Mouse (Mus musculus): ENCODE measurements around the gene Loxl3. TPM values are rescaled to one million over a fixed set of nuclear protein-coding genes. Genes with fewer than 3 reads are reported as not detected.

The Loxl3 gene
- polyA plus RNA-seq (2012; ENCODE audit: insufficient read depth, insufficient read length, missing spikeins): 18.8 and 21.2 TPM in 2 replicates

- no peak for TF ChIP-seq POLR2A (IDR thresholded peaks at IDR 0.05; ENCODE audit: borderline replicate concordance, low read depth, low read length)
- no peak for TF ChIP-seq CTCF (IDR thresholded peaks at IDR 0.05; ENCODE audit: low read depth, low read length)
- H3K27ac ChIP-seq (ENCODE audit: insufficient read depth, low read depth, low read length): peak within 1 kb of the TSS; percentile 78
- peak within 1 kb of the TSS; percentile 78 for H3K4me3 ChIP-seq (ENCODE audit: insufficient read depth, low read length)
- H3K4me1 ChIP-seq (ENCODE audit: control insufficient read depth, insufficient read depth, low read length): peaks cover 15% of the 10 kb centered on the region
Observed at GRCm38 (mm10) chr6:83033249-83034185, at the start of gene Loxl3, which contains the start of gene Dok1. TSS of gene Loxl3 (plus strand) at chr6:83034173. TSS of gene Dok1 (minus strand) at chr6:83033471.

- peaks cover 16% of the 10 kb centered on the region for H3K4me1 ChIP-seq (ENCODE audit: control insufficient read depth, insufficient read depth, low read length)
- H3K4me3 ChIP-seq (ENCODE audit: insufficient read depth, low read length): no peak overlapping the region
- no peak overlapping the region for H3K27ac ChIP-seq (ENCODE audit: insufficient read depth, low read depth, low read length)
- TF ChIP-seq CTCF (IDR thresholded peaks at IDR 0.05; ENCODE audit: low read depth, low read length) (no peak), POLR2A (IDR thresholded peaks at IDR 0.05; ENCODE audit: borderline replicate concordance, low read depth, low read length) (no peak)
Observed at GRCm38 (mm10) chr6:82987411-82987971, 46.5 kb upstream of the Loxl3 start.

- Histone ChIP-seq H3K4me1 (ENCODE audit: control insufficient read depth, insufficient read depth, low read length) (peaks cover 41% of the 10 kb centered on the region), H3K27ac (ENCODE audit: insufficient read depth, low read depth, low read length) (no peak overlapping the region), H3K4me3 (ENCODE audit: insufficient read depth, low read length) (no peak overlapping the region)
- no peak for TF ChIP-seq POLR2A (IDR thresholded peaks at IDR 0.05; ENCODE audit: borderline replicate concordance, low read depth, low read length)
- TF ChIP-seq CTCF (IDR thresholded peaks at IDR 0.05; ENCODE audit: low read depth, low read length): no peak
Observed at GRCm38 (mm10) chr6:82993696-82994095, 40.3 kb upstream of the Loxl3 start.

- no peak for TF ChIP-seq POLR2A (IDR thresholded peaks at IDR 0.05; ENCODE audit: borderline replicate concordance, low read depth, low read length)
- no peak for TF ChIP-seq CTCF (IDR thresholded peaks at IDR 0.05; ENCODE audit: low read depth, low read length)
- peak overlapping the region; percentile 30 for H3K27ac ChIP-seq (ENCODE audit: insufficient read depth, low read depth, low read length)
Observed at GRCm38 (mm10) chr6:82994372-82994771, 39.6 kb upstream of the Loxl3 start.

GRCm38 (mm10) chr6:82996740-82997315 lies 37.1 kb upstream of the Loxl3 start:
- Histone ChIP-seq H3K27ac (ENCODE audit: insufficient read depth, low read depth, low read length) (peak overlapping the region; percentile 95), H3K4me1 (ENCODE audit: control insufficient read depth, insufficient read depth, low read length) (peaks cover 40% of the 10 kb centered on the region), H3K4me3 (ENCODE audit: insufficient read depth, low read length) (peak overlapping the region; percentile 21)
- TF ChIP-seq CTCF (IDR thresholded peaks at IDR 0.05; ENCODE audit: low read depth, low read length): peak; percentile 90
- no peak for TF ChIP-seq POLR2A (IDR thresholded peaks at IDR 0.05; ENCODE audit: borderline replicate concordance, low read depth, low read length)

More at GRCm38 (mm10) chr6:82994372-82994771, 39.6 kb upstream of the Loxl3 start:
- Histone ChIP-seq H3K4me1 (ENCODE audit: control insufficient read depth, insufficient read depth, low read length) (peaks cover 45% of the 10 kb centered on the region), H3K4me3 (ENCODE audit: insufficient read depth, low read length) (no peak overlapping the region)

GRCm38 (mm10) chr6:82997511-82998102 lies 36.4 kb upstream of the Loxl3 start:
- no peak for TF ChIP-seq CTCF (IDR thresholded peaks at IDR 0.05; ENCODE audit: low read depth, low read length)
- TF ChIP-seq POLR2A (IDR thresholded peaks at IDR 0.05; ENCODE audit: borderline replicate concordance, low read depth, low read length): no peak
- H3K4me3 ChIP-seq (ENCODE audit: insufficient read depth, low read length): peak overlapping the region; percentile 22
- H3K27ac ChIP-seq (ENCODE audit: insufficient read depth, low read depth, low read length): peak overlapping the region; percentile 95
- peaks cover 46% of the 10 kb centered on the region for H3K4me1 ChIP-seq (ENCODE audit: control insufficient read depth, insufficient read depth, low read length)

- Histone ChIP-seq H3K4me3 (ENCODE audit: insufficient read depth, low read length) (no peak overlapping the region), H3K27ac (ENCODE audit: insufficient read depth, low read depth, low read length) (peak overlapping the region; percentile 95), H3K4me1 (ENCODE audit: control insufficient read depth, insufficient read depth, low read length) (peaks cover 48% of the 10 kb centered on the region)
- TF ChIP-seq CTCF (IDR thresholded peaks at IDR 0.05; ENCODE audit: low read depth, low read length): peak; percentile 52; the same call in 1 of the 2 replicates
- TF ChIP-seq POLR2A (IDR thresholded peaks at IDR 0.05; ENCODE audit: borderline replicate concordance, low read depth, low read length): no peak
Observed at GRCm38 (mm10) chr6:82998326-82998725, 35.6 kb upstream of the Loxl3 start.

- peaks cover 35% of the 10 kb centered on the region for H3K4me1 ChIP-seq (ENCODE audit: control insufficient read depth, insufficient read depth, low read length)
- no peak for TF ChIP-seq POLR2A (IDR thresholded peaks at IDR 0.05; ENCODE audit: borderline replicate concordance, low read depth, low read length)
- no peak for TF ChIP-seq CTCF (IDR thresholded peaks at IDR 0.05; ENCODE audit: low read depth, low read length)
- H3K27ac ChIP-seq (ENCODE audit: insufficient read depth, low read depth, low read length): no peak overlapping the region
- H3K4me3 ChIP-seq (ENCODE audit: insufficient read depth, low read length): no peak overlapping the region
Observed at GRCm38 (mm10) chr6:82999986-83000385, 34.0 kb upstream of the Loxl3 start.

- TF ChIP-seq CTCF (IDR thresholded peaks at IDR 0.05; ENCODE audit: low read depth, low read length): no peak
- no peak for TF ChIP-seq POLR2A (IDR thresholded peaks at IDR 0.05; ENCODE audit: borderline replicate concordance, low read depth, low read length)
- Histone ChIP-seq H3K4me1 (ENCODE audit: control insufficient read depth, insufficient read depth, low read length) (peaks cover 49% of the 10 kb centered on the region), H3K4me3 (ENCODE audit: insufficient read depth, low read length) (peak overlapping the region; percentile 69), H3K27ac (ENCODE audit: insufficient read depth, low read depth, low read length) (peak overlapping the region; percentile 99)
Observed at GRCm38 (mm10) chr6:83003082-83003481, 30.9 kb upstream of the Loxl3 start.
